In genomic region chr3:122515568-122516326, GRCm38 (mm10) we compare ENCODE assay signal across 20 mouse cellular contexts.
A peak's percentile ranks its signal among the peaks of the same experiment; 100 is the strongest.
DNase-seq lines count a peak whose midpoint lies in the region; ATAC-seq and TF ChIP-seq lines count a peak whose summit lies in the region.
"Had no signal": no experiment of that assay in that cellular context is flagged by ENCODE, and none has a peak within 500 bp of the region (broad histone marks: within the 10 kb centered on the region; RNA-seq: fewer than 3 reads in every experiment).

No protein-coding gene starts in this region.

- H3K4me3 ChIP-seq in forebrain, embryonic 10.5 days = no peak overlapping the region
- no peak overlapping the region for H3K4me3 ChIP-seq in forebrain, postnatal 0 days (ENCODE audit: low read depth, low read length)
- H3K4me3 ChIP-seq in intestine, embryonic 16.5 days (ENCODE audit: low read length) = no peak overlapping the region
- no peak overlapping the region for H3K4me3 ChIP-seq in intestine, embryonic 15.5 days (replicated peaks)
- H3K4me3 ChIP-seq in C2C12 (ENCODE audit: insufficient read depth, poor library complexity, severe bottlenecking) (no peak overlapping the region), myocyte (no peak overlapping the region)
- H3K4me3 ChIP-seq: embryonic facial prominence, embryonic 15.5 days; hindbrain, embryonic 15.5 days; liver, embryonic 13.5 days; lung, embryonic 15.5 days had no signal

- 86% methylated on average over 6 of the region's 6 CpGs for WGBS in forebrain, embryonic 10.5 days
- WGBS in forebrain, postnatal 0 days = 69% methylated on average over 6 of the region's 6 CpGs
- 59% methylated on average over 6 of the region's 6 CpGs for WGBS in intestine, embryonic 16.5 days
- 64% methylated on average over 6 of the region's 6 CpGs for WGBS in intestine, embryonic 15.5 days

- no peak for TF ChIP-seq CTCF in forebrain, postnatal 0 days (IDR thresholded peaks at IDR 0.05; ENCODE audit: low read depth)
- TF ChIP-seq CTCF in C2C12 (IDR thresholded peaks at IDR 0.05; ENCODE audit: control insufficient read depth, insufficient read depth, insufficient read length) = no peak

- no peak overlapping the region for H3K4me2 ChIP-seq in forebrain, postnatal 0 days (ENCODE audit: low read depth)
- 0 out of 2 replicates have a peak overlapping the region, but pooled peaks have one; percentile 0 for H3K4me2 ChIP-seq in intestine, embryonic 16.5 days (ENCODE audit: low read depth, low read length)
- H3K4me2 ChIP-seq in intestine, embryonic 15.5 days (replicated peaks) = no peak overlapping the region; the same call in 1 of the 2 replicates
- peak overlapping the region; percentile 33 for H3K4me2 ChIP-seq in myocyte (ENCODE audit: low read depth)
- H3K4me2 ChIP-seq: embryonic facial prominence, embryonic 15.5 days; hindbrain, embryonic 15.5 days; liver, embryonic 13.5 days; lung, embryonic 15.5 days had no signal

- TF ChIP-seq POLR2A in myocyte (IDR thresholded peaks at IDR 0.05; ENCODE audit: insufficient read length, low read depth) = no peak

- DNase-seq in forebrain, embryonic 10.5 days (ENCODE audit: extremely low spot score, low spot score) = no peak
- DNase-seq in forebrain, postnatal 0 days = no peak
- no peak for DNase-seq in spleen, adult 18-20 months
- DNase-seq in kidney, postnatal 36 days = no peak
- DNase-seq: adrenal gland, postnatal 36 days; cerebellum, adult 8-10 months; kidney, adult 8-10 months; kidney, postnatal 4 days; layer of hippocampus, postnatal 36 days; left cerebral cortex, postnatal 4 days; liver, embryonic 13.5 days; thymus, postnatal 14 days had no signal

- H3ac ChIP-seq in C2C12 (ENCODE audit: control insufficient read depth, insufficient read length, low read depth) = peak overlapping the region; percentile 31
- no peak overlapping the region for H3ac ChIP-seq in myocyte (ENCODE audit: control insufficient read depth, insufficient read length)

- H3K27ac ChIP-seq in forebrain, embryonic 10.5 days = peak overlapping the region; percentile 12; the same call in 1 of the 2 replicates
- H3K27ac ChIP-seq in forebrain, postnatal 0 days (ENCODE audit: low read depth, low read length) = no peak overlapping the region
- H3K27ac ChIP-seq in intestine, embryonic 16.5 days (ENCODE audit: low read length) = peak overlapping the region; percentile 35; the same call in 1 of the 2 replicates
- H3K27ac ChIP-seq in intestine, embryonic 15.5 days = no peak overlapping the region
- H3K27ac ChIP-seq: embryonic facial prominence, embryonic 15.5 days; hindbrain, embryonic 15.5 days; liver, embryonic 13.5 days; lung, embryonic 15.5 days had no signal

- no peaks in the 10 kb centered on the region for H3K27me3 ChIP-seq in forebrain, embryonic 10.5 days (ENCODE audit: poor library complexity, severe bottlenecking)
- H3K27me3 ChIP-seq in forebrain, postnatal 0 days (ENCODE audit: insufficient read depth, low read length) = no peaks in the 10 kb centered on the region
- H3K27me3 ChIP-seq in intestine, embryonic 16.5 days (replicated peaks; ENCODE audit: control insufficient read depth, insufficient read depth, low read length) = no peaks in the 10 kb centered on the region
- H3K27me3 ChIP-seq in intestine, embryonic 15.5 days (replicated peaks) = no peaks in the 10 kb centered on the region
- no peaks in the 10 kb centered on the region for H3K27me3 ChIP-seq in C2C12 (ENCODE audit: control insufficient read depth, insufficient read depth, insufficient read length)
- H3K27me3 ChIP-seq in myocyte (ENCODE audit: control insufficient read depth, insufficient read depth, insufficient read length) = no peaks in the 10 kb centered on the region
- H3K27me3 ChIP-seq: embryonic facial prominence, embryonic 15.5 days; hindbrain, embryonic 15.5 days; liver, embryonic 13.5 days; lung, embryonic 15.5 days had no signal

- peaks cover 44% of the 10 kb centered on the region for H3K36me3 ChIP-seq in forebrain, embryonic 10.5 days (replicated peaks)
- H3K36me3 ChIP-seq in forebrain, postnatal 0 days (ENCODE audit: insufficient read depth) = no peaks in the 10 kb centered on the region
- H3K36me3 ChIP-seq in intestine, embryonic 16.5 days (ENCODE audit: control insufficient read depth, insufficient read depth, low read length) = no peaks in the 10 kb centered on the region
- no peaks in the 10 kb centered on the region; the same call in 1 of the 2 replicates for H3K36me3 ChIP-seq in intestine, embryonic 15.5 days
- H3K36me3 ChIP-seq in C2C12 (ENCODE audit: control insufficient read depth, insufficient read depth) (peaks cover 46% of the 10 kb centered on the region), myocyte (ENCODE audit: control insufficient read depth, insufficient read depth) (peaks cover 12% of the 10 kb centered on the region)
- H3K36me3 ChIP-seq: hindbrain, embryonic 15.5 days; liver, embryonic 13.5 days had no signal

- H3K9me3 ChIP-seq in forebrain, embryonic 10.5 days = no peaks in the 10 kb centered on the region
- H3K9me3 ChIP-seq in forebrain, postnatal 0 days (ENCODE audit: low read length) = no peaks in the 10 kb centered on the region
- H3K9me3 ChIP-seq in intestine, embryonic 16.5 days (ENCODE audit: control insufficient read depth, low read length) = no peaks in the 10 kb centered on the region
- no peaks in the 10 kb centered on the region for H3K9me3 ChIP-seq in intestine, embryonic 15.5 days
- H3K9me3 ChIP-seq: embryonic facial prominence, embryonic 15.5 days; hindbrain, embryonic 15.5 days; liver, embryonic 13.5 days; lung, embryonic 15.5 days had no signal

- no peak for ATAC-seq in forebrain, postnatal 0 days
- no peak for ATAC-seq in intestine, embryonic 16.5 days
- no peak for ATAC-seq in intestine, embryonic 15.5 days
- ATAC-seq: midbrain, embryonic 16.5 days had no signal

- peaks cover 40% of the 10 kb centered on the region for H3K4me1 ChIP-seq in forebrain, embryonic 10.5 days
- H3K4me1 ChIP-seq in forebrain, postnatal 0 days (ENCODE audit: insufficient read depth) = peaks cover 13% of the 10 kb centered on the region; the same call in 1 of the 2 replicates
- H3K4me1 ChIP-seq in intestine, embryonic 16.5 days (ENCODE audit: control insufficient read depth, insufficient read depth, low read length) = peaks cover 35% of the 10 kb centered on the region
- peaks cover 29% of the 10 kb centered on the region for H3K4me1 ChIP-seq in intestine, embryonic 15.5 days (replicated peaks)

- no peak overlapping the region for H3K9ac ChIP-seq in forebrain, postnatal 0 days
- H3K9ac ChIP-seq in intestine, embryonic 16.5 days (ENCODE audit: low read depth, low read length) = no peak overlapping the region
- H3K9ac ChIP-seq in intestine, embryonic 15.5 days = no peak overlapping the region
- H3K9ac ChIP-seq: embryonic facial prominence, embryonic 15.5 days; hindbrain, embryonic 15.5 days; liver, embryonic 13.5 days; lung, embryonic 15.5 days had no signal

- peaks cover 12% of the 10 kb centered on the region for H3K79me3 ChIP-seq in C2C12 (ENCODE audit: low read depth)

- H3K79me2 ChIP-seq in C2C12 (ENCODE audit: control insufficient read depth, insufficient read depth) (peaks cover 53% of the 10 kb centered on the region), myocyte (ENCODE audit: control insufficient read depth, insufficient read depth) (peaks cover 10% of the 10 kb centered on the region)

TF ChIP-seq in C2C12, 6 proteins besides CTCF, POLR2A, EP300 and RAD21:
- TF ChIP-seq FOSL1 (IDR thresholded peaks at IDR 0.05; ENCODE audit: insufficient read depth, low read length, poor library complexity, severe bottlenecking) = no peak
- TF ChIP-seq MYOD1 (IDR thresholded peaks at IDR 0.05; ENCODE audit: control insufficient read depth, insufficient read length, low read depth) = no peak
- TF ChIP-seq MYOG (IDR thresholded peaks at IDR 0.05; ENCODE audit: control insufficient read depth, extremely low read depth, insufficient read length) = no peak

TF ChIP-seq in myocyte, 11 proteins besides CTCF, POLR2A, EP300 and RAD21:
- peak in 2 of 3 experiments; percentile 55 to 71 for TF ChIP-seq MYOD1 (IDR thresholded peaks at IDR 0.05; ENCODE audit: control insufficient read depth in 1 of 3, insufficient read length in 2 of 3, low read depth in 2 of 3)
- TF ChIP-seq SRF (IDR thresholded peaks at IDR 0.05; ENCODE audit: control insufficient read depth, insufficient read length, low read depth) = peak; percentile 20
- no peak for TF ChIP-seq E2F4 (IDR thresholded peaks at IDR 0.05; ENCODE audit: insufficient read depth)
- TF ChIP-seq MYOG (IDR thresholded peaks at IDR 0.05; ENCODE audit: control insufficient read depth in 1 of 3, insufficient read depth in 1 of 3, insufficient read length in 2 of 3, low read depth in 2 of 3) = peak in 2 of 3 experiments; percentile 84 to 86
- TF ChIP-seq REST (IDR thresholded peaks at IDR 0.05; ENCODE audit: insufficient read depth, insufficient read length) = no peak
- TF ChIP-seq MAX (IDR thresholded peaks at IDR 0.05; ENCODE audit: low read depth) = no peak

Comparison
In these comparisons a context has a peak if more than half of its experiments do, and no peak if none do; other contexts are left out.
1. H3K27ac ChIP-seq: peak in forebrain, embryonic 10.5 days (single experiment) and intestine, embryonic 16.5 days (single experiment); none in forebrain, postnatal 0 days (single experiment) and intestine, embryonic 15.5 days (single experiment).
2. H3K4me2 ChIP-seq: peak in intestine, embryonic 16.5 days (single experiment) and myocyte (single experiment); none in forebrain, postnatal 0 days (single experiment) and intestine, embryonic 15.5 days (single experiment).